Comparison of ENCODE assay signal across 11 mouse cellular contexts in the genomic region with DNA sequence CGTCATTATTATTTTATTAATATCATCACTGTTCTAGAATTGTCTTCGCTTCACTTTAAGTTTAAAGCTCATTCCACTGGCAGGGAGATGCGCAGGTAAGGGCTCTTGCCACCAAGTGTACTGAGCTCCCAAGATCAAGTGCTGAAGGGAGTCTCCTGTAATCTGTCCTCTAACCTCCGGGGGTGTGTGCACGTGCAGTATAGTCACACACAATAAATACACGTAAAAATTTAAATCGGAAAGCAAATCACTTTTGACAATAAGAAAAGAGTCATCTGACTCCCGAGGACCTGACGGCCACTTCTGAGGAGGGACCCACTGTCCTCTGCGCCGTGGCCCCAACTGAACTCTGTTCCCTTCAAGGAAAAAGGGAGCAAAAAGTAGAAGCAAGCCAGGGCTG. TPM values are rescaled to one million over a fixed set of nuclear protein-coding genes. Genes with fewer than 3 reads are reported as not detected.
A peak's percentile ranks its signal among the peaks of the same experiment; 100 is the strongest.
DNase-seq lines count a peak whose midpoint lies in the region; ATAC-seq and TF ChIP-seq lines count a peak whose summit lies in the region.
"Had no signal": no experiment of that assay in that cellular context is flagged by ENCODE, and none has a peak within 500 bp of the region (broad histone marks: within the 10 kb centered on the region; RNA-seq: fewer than 3 reads in every experiment).

No protein-coding gene starts in this region.

- 32% methylated on average over 11 of the region's 11 CpGs for WGBS in heart, embryonic 11.5 days (ENCODE audit: insufficient replicate concordance)
- 26% methylated on average over 11 of the region's 11 CpGs for WGBS in hindbrain, embryonic 11.5 days
- WGBS in liver, embryonic 16.5 days (ENCODE audit: insufficient replicate concordance): 31% methylated on average over 11 of the region's 11 CpGs

- 0 out of 2 replicates have a peak overlapping the region, but pooled peaks have one; percentile 63 for H3K9ac ChIP-seq in heart, embryonic 11.5 days (ENCODE audit: low read depth, low read length)
- no peak overlapping the region for H3K9ac ChIP-seq in hindbrain, embryonic 11.5 days (ENCODE audit: low read depth, low read length)
- H3K9ac ChIP-seq in liver, embryonic 16.5 days (ENCODE audit: low read depth, low read length): peak overlapping the region; percentile 92

- H3K4me3 ChIP-seq in heart, embryonic 11.5 days (ENCODE audit: low read depth, low read length): peak overlapping the region; percentile 68
- peak overlapping the region; percentile 73 for H3K4me3 ChIP-seq in G1E (ENCODE audit: low read depth, low read length)
- peak overlapping the region; percentile 65 for H3K4me3 ChIP-seq in hindbrain, embryonic 11.5 days (ENCODE audit: low read depth, low read length)
- H3K4me3 ChIP-seq in liver, embryonic 16.5 days (ENCODE audit: low read depth, low read length): peak overlapping the region; percentile 95

- no peaks in the 10 kb centered on the region for H3K36me3 ChIP-seq in heart, embryonic 11.5 days (ENCODE audit: control insufficient read depth, insufficient read depth, low read length)
- H3K36me3 ChIP-seq in G1E (replicated peaks): peaks cover 16% of the 10 kb centered on the region
- H3K36me3 ChIP-seq in hindbrain, embryonic 11.5 days (ENCODE audit: control insufficient read depth, insufficient read depth, low read length): no peaks in the 10 kb centered on the region
- H3K36me3 ChIP-seq in liver, embryonic 16.5 days (ENCODE audit: control insufficient read depth, insufficient read depth): no peaks in the 10 kb centered on the region

- no peak for TF ChIP-seq CTCF in G1E (IDR thresholded peaks at IDR 0.05; ENCODE audit: low read depth, low read length)

- no peak overlapping the region for H3K27ac ChIP-seq in heart, embryonic 11.5 days (ENCODE audit: low read depth, low read length)
- no peak overlapping the region for H3K27ac ChIP-seq in hindbrain, embryonic 11.5 days (ENCODE audit: low read depth, low read length)
- peak overlapping the region; percentile 87 for H3K27ac ChIP-seq in liver, embryonic 16.5 days (ENCODE audit: low read length)

- H3K4me1 ChIP-seq in heart, embryonic 11.5 days (ENCODE audit: control insufficient read depth, insufficient read depth, low read length): no peaks in the 10 kb centered on the region; the same call in 1 of the 2 replicates
- H3K4me1 ChIP-seq in G1E (ENCODE audit: insufficient read depth, low read depth, low read length): peaks cover 72% of the 10 kb centered on the region
- H3K4me1 ChIP-seq in hindbrain, embryonic 11.5 days (replicated peaks; ENCODE audit: control insufficient read depth, insufficient read depth, low read length): no peaks in the 10 kb centered on the region
- peaks cover 53% of the 10 kb centered on the region for H3K4me1 ChIP-seq in liver, embryonic 16.5 days (ENCODE audit: control insufficient read depth, low read depth, low read length)

- no peak for DNase-seq in heart, adult 18-20 months
- DNase-seq in G1E (ENCODE audit: low spot score): no peak
- no peak for DNase-seq in hindbrain, embryonic 11.5 days (ENCODE audit: low spot score)
- no peak for DNase-seq in adrenal gland, adult 8-10 months
- no peak for DNase-seq in adrenal gland, adult 18-20 months (ENCODE audit: low spot score in 2 of 2)
- no peak for DNase-seq in left cerebral cortex, postnatal 25 days (ENCODE audit: low spot score in 2 of 2)
- DNase-seq: thymus, adult 18-20 months had no signal

- intact Hi-C loops in left cerebral cortex, postnatal 25 days (cut with DNase I): no loop called here

- H3K9me3 ChIP-seq in heart, embryonic 11.5 days (replicated peaks; ENCODE audit: control insufficient read depth, low read length): no peaks in the 10 kb centered on the region
- no peaks in the 10 kb centered on the region for H3K9me3 ChIP-seq in G1E (replicated peaks)
- H3K9me3 ChIP-seq in hindbrain, embryonic 11.5 days (ENCODE audit: control insufficient read depth, low read length): no peaks in the 10 kb centered on the region
- no peaks in the 10 kb centered on the region for H3K9me3 ChIP-seq in liver, embryonic 16.5 days (replicated peaks; ENCODE audit: control insufficient read depth, low read length)

- ATAC-seq in heart, embryonic 11.5 days (replicated peaks; ENCODE audit: insufficient number of reproducible peaks, low FRiP score, low TSS enrichment): no peak
- no peak for ATAC-seq in G1E (ENCODE audit: extremely low read depth, insufficient number of reproducible peaks, low FRiP score, poor library complexity, severe bottlenecking)
- ATAC-seq in hindbrain, embryonic 11.5 days (ENCODE audit: low FRiP score): no peak
- ATAC-seq in liver, embryonic 16.5 days (ENCODE audit: low read depth): no peak

- peak overlapping the region; percentile 87 for H3K4me2 ChIP-seq in heart, embryonic 11.5 days
- H3K4me2 ChIP-seq in hindbrain, embryonic 11.5 days (replicated peaks; ENCODE audit: low read depth, low read length): peak overlapping the region; percentile 75
- H3K4me2 ChIP-seq in liver, embryonic 16.5 days (ENCODE audit: low read depth, low read length): peak overlapping the region; percentile 80

- H3K27me3 ChIP-seq in heart, embryonic 11.5 days (ENCODE audit: control insufficient read depth, insufficient read depth, low read length): peaks cover 23% of the 10 kb centered on the region
- no peaks in the 10 kb centered on the region for H3K27me3 ChIP-seq in G1E (ENCODE audit: insufficient read depth, low read length)
- peaks cover 5% of the 10 kb centered on the region; the same call in 1 of the 2 replicates for H3K27me3 ChIP-seq in hindbrain, embryonic 11.5 days (ENCODE audit: control insufficient read depth, insufficient read depth, low read length)
- no peaks in the 10 kb centered on the region; the same call in 1 of the 2 replicates for H3K27me3 ChIP-seq in liver, embryonic 16.5 days (ENCODE audit: control insufficient read depth, insufficient read depth, low read depth, low read length)

RNA-seq across cellular contexts. Expression of gene Rfx2, which starts 1.6 kb away (rescaled TPM):
- 3.2 and 3.3 TPM in 2 replicates for polyA plus RNA-seq in heart, embryonic 11.5 days (2014; fragmentation: Nextera tagmentation; extraction: Ambion mirVana)
- total RNA-seq in heart, adult 18-20 months (2021): 1 to 10 TPM; 2.5 to 3.1 TPM
- total RNA-seq in G1E (2014; fragmentation: Nextera tagmentation): 21.4 and 27.9 TPM in 2 replicates
- total RNA-seq in G1E (2017): 3.9 and 4.1 TPM in 2 replicates
- polyA plus RNA-seq in G1E (2012): 36.4 and 38.2 TPM in 2 replicates
- polyA plus RNA-seq in hindbrain, embryonic 11.5 days (2014; fragmentation: Nextera tagmentation; extraction: Ambion mirVana): 6.4 and 6.7 TPM in 2 replicates
- 12.4 and 12.6 TPM in 2 replicates for polyA plus RNA-seq in liver, embryonic 16.5 days (2015; fragmentation: Nextera tagmentation; extraction: Ambion mirVana)
- total RNA-seq in adrenal gland, adult 8-10 months (2022): 1 to 10 TPM; 5.5 to 9.5 (median 6.8) TPM
- 1 to 10 TPM; 3.8 to 5.6 TPM for total RNA-seq in adrenal gland, adult 18-20 months (2021)
- total RNA-seq in left cerebral cortex, postnatal 25 days (2021): 1 to 10 TPM; 2.1 to 3.9 TPM

RNA-seq across cellular contexts. Expression of gene Acsbg2, which starts 45.1 kb away (rescaled TPM):
- polyA plus RNA-seq in heart, embryonic 11.5 days (2014; fragmentation: Nextera tagmentation; extraction: Ambion mirVana): not detected in 2 replicates
- total RNA-seq in heart, adult 18-20 months (2021): not detected
- total RNA-seq in G1E (2014; fragmentation: Nextera tagmentation): not detected in 2 replicates
- total RNA-seq in G1E (2017): 0.11 TPM in 1 of 2 replicates, not detected in the other
- not detected in 2 replicates for polyA plus RNA-seq in G1E (2012)
- polyA plus RNA-seq in hindbrain, embryonic 11.5 days (2014; fragmentation: Nextera tagmentation; extraction: Ambion mirVana): not detected in 2 replicates
- polyA plus RNA-seq in liver, embryonic 16.5 days (2015; fragmentation: Nextera tagmentation; extraction: Ambion mirVana): not detected in 2 replicates
- under 1 TPM in 3 of 4 experiments, not detected in 1; 0.22 to 0.40 (median 0.23) TPM for total RNA-seq in adrenal gland, adult 8-10 months (2022)
- under 1 TPM in 1 of 2 experiments, not detected in 1; 0.27 TPM for total RNA-seq in adrenal gland, adult 18-20 months (2021)
- total RNA-seq in left cerebral cortex, postnatal 25 days (2021): not detected
- total RNA-seq: heart, postnatal 4 days had no signal
- polyA plus RNA-seq: C2C12 had no signal

RNA-seq across cellular contexts. Expression of gene 1700061G19Rik, which starts 46.1 kb away (rescaled TPM):
- 0.26 and 0.44 TPM in 2 replicates for polyA plus RNA-seq in heart, embryonic 11.5 days (2014; fragmentation: Nextera tagmentation; extraction: Ambion mirVana)
- not detected for total RNA-seq in heart, adult 18-20 months (2021)
- total RNA-seq in G1E (2014; fragmentation: Nextera tagmentation) (not detected in 2 replicates), G1E (2017) (0.22 TPM in 1 of 2 replicates, not detected in the other)
- polyA plus RNA-seq in G1E (2012): not detected in 2 replicates
- polyA plus RNA-seq in hindbrain, embryonic 11.5 days (2014; fragmentation: Nextera tagmentation; extraction: Ambion mirVana): 0.25 and 0.26 TPM in 2 replicates
- polyA plus RNA-seq in liver, embryonic 16.5 days (2015; fragmentation: Nextera tagmentation; extraction: Ambion mirVana): 0.02 and 0.05 TPM in 2 replicates
- 1 to 10 TPM in 3 of 4 experiments, under 1 TPM in 1; 0.34 to 1.7 (median 1.3) TPM for total RNA-seq in adrenal gland, adult 8-10 months (2022)
- total RNA-seq in adrenal gland, adult 18-20 months (2021): 1 to 10 TPM in 1 of 2 experiments, under 1 TPM in 1; 0.83 to 2.9 TPM
- not detected for total RNA-seq in left cerebral cortex, postnatal 25 days (2021)

RNA-seq across cellular contexts. Expression of gene Prr22, which starts 59.1 kb away (rescaled TPM):
- polyA plus RNA-seq in heart, embryonic 11.5 days (2014; fragmentation: Nextera tagmentation; extraction: Ambion mirVana): 0.97 and 1.0 TPM in 2 replicates
- total RNA-seq in heart, adult 18-20 months (2021): under 1 TPM in 1 of 2 experiments, not detected in 1; 0.32 TPM
- total RNA-seq in G1E (2014; fragmentation: Nextera tagmentation) (not detected in 2 replicates), G1E (2017) (0.17 and 0.22 TPM in 2 replicates)
- 3.5 and 5.0 TPM in 2 replicates for polyA plus RNA-seq in G1E (2012)
- 0.49 and 0.71 TPM in 2 replicates for polyA plus RNA-seq in hindbrain, embryonic 11.5 days (2014; fragmentation: Nextera tagmentation; extraction: Ambion mirVana)
- 0.42 and 0.44 TPM in 2 replicates for polyA plus RNA-seq in liver, embryonic 16.5 days (2015; fragmentation: Nextera tagmentation; extraction: Ambion mirVana)
- 1 to 10 TPM in 1 of 4 experiments, under 1 TPM in 3; 0.28 to 1.4 (median 0.53) TPM for total RNA-seq in adrenal gland, adult 8-10 months (2022)
- total RNA-seq in adrenal gland, adult 18-20 months (2021): under 1 TPM; 0.48 to 0.93 TPM
- 1 to 10 TPM; 1.1 to 1.2 TPM for total RNA-seq in left cerebral cortex, postnatal 25 days (2021)
